Mouse (Mus musculus) midbrain, embryonic 12.5 days (tissue): ENCODE data around the gene Tmem221. TPM values are rescaled to one million over a fixed set of nuclear protein-coding genes. Genes with fewer than 3 reads are reported as not detected.
"Not testable (repeated sequence)": the region's sequence is repeated elsewhere in the genome, so short reads cannot be mapped to it uniquely, and the experiment has no call there.

Experiments
- ATAC-seq: fragments of 200-750 bp; cut with Nextera tagmentation; 2 replicates; pipeline ENCODE4 v1.8.0; 2017; ENCODE audit warnings: low read depth, moderate TSS enrichment, moderate library complexity; ENCODE audit not compliant: low FRiP score
- H3K27ac ChIP-seq: fragments of 300-500 bp; sonication (generic); replicated peaks from 2 replicates; pipeline ENCODE4 v1.5.1; 2016; ENCODE audit warnings: mild to moderate bottlenecking
- H3K27me3 ChIP-seq: fragments of 300-500 bp; sonication (generic); 2 replicates; pipeline ENCODE4 v1.6.1; 2016; ENCODE audit warnings: mild to moderate bottlenecking
- H3K36me3 ChIP-seq: fragments of 300-500 bp; sonication (generic); 2 replicates; pipeline ENCODE4 v1.6.1; 2016
- H3K4me1 ChIP-seq: fragments of 300-500 bp; sonication (generic); 2 replicates; pipeline ENCODE4 v1.6.1; 2016
- H3K4me2 ChIP-seq: fragments of 300-500 bp; sonication (generic); replicated peaks from 2 replicates; pipeline ENCODE4 v1.6.1; 2016; ENCODE audit warnings: mild to moderate bottlenecking, moderate library complexity
- H3K4me3 ChIP-seq: fragments of 300-500 bp; sonication (generic); 2 replicates; pipeline ENCODE4 v1.5.1; 2016; ENCODE audit warnings: mild to moderate bottlenecking
- H3K9ac ChIP-seq: fragments of 300-500 bp; sonication (generic); replicated peaks from 2 replicates; pipeline ENCODE4 v1.6.1; 2016; ENCODE audit warnings: mild to moderate bottlenecking, moderate library complexity
- H3K9me3 ChIP-seq: fragments of 300-500 bp; sonication (generic); 2 replicates; pipeline ENCODE4 v1.6.1; 2016; ENCODE audit warnings: mild to moderate bottlenecking
- WGBS: fragments of 180-500 bp; shearing (Covaris S2); methylation state at CpG from one replicate; pipeline ENCODE4 v1.1.7; 2016; 5-methylcytosine and 5-hydroxymethylcytosine counted together
- polyA plus RNA-seq: library from polyadenylated mRNA; unstranded; fragments of >200 nt; fragmentation: Nextera tagmentation; extraction: Ambion mirVana; gene quantifications from 2 replicates; pipeline ENCODE4 v1.2.1, GENCODE M21; 2016

Gene Tmem221
- polyA plus RNA-seq, 1 experiment from 2014 or later, result 0.14 TPM

DNA sequence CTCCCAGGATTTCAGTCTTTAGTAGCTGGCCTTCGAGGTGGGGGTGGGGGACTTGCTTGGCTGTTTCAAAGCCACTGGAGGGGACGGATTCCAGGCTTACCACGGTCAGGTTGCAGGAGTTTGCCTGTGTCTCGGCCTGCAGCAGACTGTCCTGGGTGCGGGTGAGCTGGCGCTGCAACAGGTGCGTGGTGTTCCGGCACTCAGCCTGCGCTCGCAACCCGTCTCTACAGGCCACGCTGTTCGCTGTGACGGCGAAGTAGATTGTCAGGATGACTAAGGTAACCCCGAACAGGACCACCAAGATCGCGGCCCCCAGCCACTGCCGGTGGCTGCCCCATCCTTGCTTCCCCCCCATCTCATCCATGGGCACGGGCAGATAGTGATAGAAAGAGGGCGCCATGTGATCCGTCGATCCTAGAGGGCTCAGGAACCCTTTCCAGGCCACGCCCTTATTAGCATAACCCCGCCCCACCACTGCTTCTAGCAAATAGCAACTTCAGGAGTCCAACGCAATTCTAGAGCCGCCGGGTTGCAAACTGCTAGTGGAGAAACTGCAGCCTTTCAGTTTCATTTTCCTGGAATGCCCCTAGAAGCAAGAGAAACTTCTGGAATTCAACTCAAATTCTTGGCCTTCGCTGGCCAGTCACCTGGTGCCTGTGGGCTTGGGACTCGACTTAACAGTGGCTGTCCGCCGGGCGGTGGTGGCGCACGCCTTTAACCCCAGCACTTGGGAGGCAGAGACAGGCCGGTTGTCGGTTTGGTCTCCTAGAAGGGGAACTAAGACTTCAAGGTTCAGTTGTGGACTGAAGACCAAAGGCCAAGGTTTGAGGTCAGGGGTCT is 21.4 kb downstream of the Tmem221 start, which contains the start of gene Bst2:
Gene Bst2 (minus strand): TSS at position 429 of the 840 bp plus-strand sequence.
- Histone ChIP-seq H3K4me2 (peak within 1 kb of the TSS; percentile 49), H3K4me1 (peaks cover 10% of the 10 kb centered on the region; the same call in 1 of the 2 replicates), H3K36me3 (no peaks in the 10 kb centered on the region), H3K9me3 (no peaks in the 10 kb centered on the region), H3K9ac (0 out of 2 replicates have a peak within 1 kb of the TSS, but pooled peaks have one; percentile 15), H3K4me3 (peak within 1 kb of the TSS; percentile 33), H3K27me3 (peaks cover 45% of the 10 kb centered on the region), H3K27ac (no peak within 1 kb of the TSS)
- peak; percentile 28; the same call in 1 of the 2 replicates for ATAC-seq
- 4% methylated on average over 36 of the region's 37 CpGs for WGBS

DNA sequence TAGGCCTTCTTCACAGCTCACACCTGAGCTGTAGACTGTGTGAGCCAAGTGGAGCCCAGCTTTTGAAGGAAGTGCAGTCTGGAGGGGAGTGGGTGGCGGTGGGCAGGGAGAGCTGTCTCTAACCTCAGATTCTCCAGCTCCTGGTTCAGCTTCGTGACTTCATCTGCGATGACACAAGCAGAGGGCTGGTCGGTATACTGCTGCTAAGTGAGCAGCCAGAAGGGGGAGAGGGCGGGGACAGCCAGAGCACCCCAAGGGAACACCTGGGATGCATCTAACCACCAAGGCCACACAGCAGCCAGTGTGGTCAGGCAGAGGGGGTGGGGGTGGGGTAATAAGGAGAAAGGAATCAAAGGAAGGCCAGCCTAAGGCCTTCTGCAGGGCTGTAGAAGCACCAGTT is 23.0 kb downstream of the Tmem221 start:
- H3K9me3 ChIP-seq, result no peaks in the 10 kb centered on the region
- H3K36me3 ChIP-seq, result no peaks in the 10 kb centered on the region
- no peak overlapping the region for H3K4me2 ChIP-seq
- no peak for ATAC-seq
- H3K4me3 ChIP-seq, result no peak overlapping the region
- H3K4me1 ChIP-seq, result peaks cover 10% of the 10 kb centered on the region; the same call in 1 of the 2 replicates
- 72% methylated on average over 5 of the region's 5 CpGs for WGBS
- H3K9ac ChIP-seq, result no peak overlapping the region
- no peak overlapping the region for H3K27ac ChIP-seq
- peaks cover 45% of the 10 kb centered on the region for H3K27me3 ChIP-seq

DNA sequence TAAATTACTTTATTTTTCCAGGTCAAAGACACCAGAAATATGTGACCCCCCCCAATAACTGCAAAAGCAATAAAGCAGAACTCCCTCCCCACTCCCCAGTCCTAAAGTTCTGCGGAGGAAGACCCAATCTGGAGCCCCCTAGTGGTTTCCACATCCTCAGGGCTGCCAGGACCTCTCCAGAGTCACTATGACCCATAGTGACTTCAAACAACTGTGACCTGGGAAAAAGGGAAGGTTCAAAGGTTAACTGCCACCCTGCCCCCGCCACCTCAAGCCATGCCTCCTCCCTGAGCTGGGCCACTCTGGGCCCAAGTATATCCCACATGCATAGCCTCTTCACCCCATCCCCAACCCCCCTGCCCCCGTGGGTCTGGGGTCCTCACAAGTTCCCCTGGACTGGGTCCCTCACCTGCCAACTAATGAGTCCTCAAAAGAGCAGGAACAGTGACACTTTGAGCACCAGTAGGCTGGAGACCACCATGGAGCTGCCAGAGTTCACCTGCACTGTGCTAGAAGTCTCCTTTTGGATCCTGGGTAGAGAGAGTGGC is 24.3 kb downstream of the Tmem221 start:
- H3K9me3 ChIP-seq, result no peaks in the 10 kb centered on the region
- peaks cover 40% of the 10 kb centered on the region for H3K27me3 ChIP-seq
- no peak for ATAC-seq
- no peaks in the 10 kb centered on the region for H3K36me3 ChIP-seq
- no peak overlapping the region for H3K4me3 ChIP-seq
- H3K9ac ChIP-seq, result no peak overlapping the region
- H3K4me2 ChIP-seq, result no peak overlapping the region
- H3K4me1 ChIP-seq, result peaks cover 10% of the 10 kb centered on the region; the same call in 1 of the 2 replicates
- no peak overlapping the region for H3K27ac ChIP-seq
- 33% methylated on average over 3 of the region's 3 CpGs for WGBS

DNA sequence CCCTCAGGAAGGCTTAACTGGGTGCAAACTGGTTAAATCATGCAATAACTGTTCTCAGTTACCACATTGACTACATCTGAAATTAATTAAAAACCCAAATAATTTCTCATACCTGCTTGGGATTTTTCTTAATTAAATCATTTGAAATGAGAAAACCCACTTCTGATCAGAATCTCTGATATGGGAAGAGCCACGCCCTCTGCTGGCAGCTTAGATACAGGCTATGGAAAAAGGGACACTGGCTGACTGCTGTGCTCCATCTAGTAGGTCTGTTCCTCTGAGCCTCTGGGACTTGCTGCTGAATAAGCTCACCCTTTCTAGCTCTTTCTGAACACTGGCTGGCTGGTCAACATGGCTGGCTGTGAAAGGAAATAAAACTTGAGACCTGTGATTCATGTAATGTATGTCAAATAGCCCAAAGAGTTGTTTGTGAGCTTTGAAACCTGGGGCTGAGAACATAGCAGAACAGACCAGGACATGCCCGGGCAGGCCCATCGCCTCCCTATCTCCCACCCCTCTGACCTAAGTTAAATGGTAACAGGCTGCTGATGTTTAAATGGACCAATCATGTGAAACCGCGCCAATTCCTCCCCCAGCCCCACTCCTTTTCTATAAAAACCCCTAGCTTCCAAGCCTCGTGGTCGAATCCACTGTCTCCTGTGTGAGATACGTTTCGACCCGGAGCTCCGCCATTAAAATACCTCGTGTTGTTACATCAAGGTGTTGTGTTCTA is 27.8 kb downstream of the Tmem221 start:
- H3K4me1 ChIP-seq, H3K4me3 ChIP-seq, H3K27ac ChIP-seq, H3K36me3 ChIP-seq, H3K4me2 ChIP-seq, H3K9ac ChIP-seq, ATAC-seq, H3K9me3 ChIP-seq: not testable (repeated sequence)
- peaks cover 39% of the 10 kb centered on the region for H3K27me3 ChIP-seq
- 66% methylated on average over 5 of the region's 12 CpGs for WGBS

GRCm38 (mm10) chr8:71528362-71529073 is 30.2 kb downstream of the Tmem221 start:
- H3K4me1 ChIP-seq, result peaks cover 15% of the 10 kb centered on the region
- 88% methylated on average over 11 of the region's 11 CpGs for WGBS
- no peak overlapping the region for H3K4me2 ChIP-seq
- H3K9ac ChIP-seq, result no peak overlapping the region
- no peaks in the 10 kb centered on the region for H3K36me3 ChIP-seq
- H3K27me3 ChIP-seq, result peaks cover 54% of the 10 kb centered on the region
- no peak overlapping the region for H3K4me3 ChIP-seq
- no peak overlapping the region for H3K27ac ChIP-seq
- no peak for ATAC-seq
- H3K9me3 ChIP-seq, result no peaks in the 10 kb centered on the region

DNA sequence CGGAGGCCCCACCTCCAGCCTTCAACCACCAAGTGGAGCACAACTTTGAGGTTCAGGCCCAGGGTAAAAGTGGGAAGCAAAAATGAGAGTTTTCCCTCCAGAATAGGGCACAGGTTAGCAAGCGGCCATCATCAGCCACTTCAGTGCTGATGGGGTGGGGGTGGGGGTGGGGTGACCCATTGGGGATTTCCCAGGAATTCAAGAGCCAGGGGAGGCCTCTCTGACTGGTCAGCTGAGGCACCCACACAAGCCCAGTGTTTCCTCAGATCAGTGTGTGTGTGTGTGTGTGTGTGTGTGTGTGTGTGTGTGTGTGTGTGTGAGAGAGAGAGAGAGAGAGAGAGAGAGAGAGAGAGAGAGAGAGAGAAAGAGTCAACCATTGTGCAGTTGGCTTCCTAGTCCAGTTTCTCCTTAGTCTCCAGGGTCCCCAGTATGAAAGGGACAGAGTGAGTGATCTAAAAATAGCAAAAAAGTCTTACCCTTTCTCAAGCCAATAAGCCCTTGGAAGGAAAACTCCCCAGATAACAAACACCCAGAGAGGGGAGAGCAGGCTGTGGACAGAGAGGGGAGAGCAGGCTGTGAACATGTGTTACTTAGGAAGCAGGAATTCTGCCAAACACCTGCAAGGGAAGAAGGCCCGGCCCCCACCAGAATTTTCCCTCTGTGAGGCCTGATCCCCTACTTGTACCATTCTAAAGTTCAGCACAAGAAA is 31.4 kb downstream of the Tmem221 start:
- 53% methylated on average over 3 of the region's 3 CpGs for WGBS
- no peak for ATAC-seq
- Histone ChIP-seq H3K27me3 (peaks cover 65% of the 10 kb centered on the region), H3K36me3 (no peaks in the 10 kb centered on the region), H3K4me3 (no peak overlapping the region), H3K9ac (no peak overlapping the region), H3K27ac (no peak overlapping the region), H3K9me3 (no peaks in the 10 kb centered on the region), H3K4me2 (no peak overlapping the region), H3K4me1 (peaks cover 15% of the 10 kb centered on the region)

DNA sequence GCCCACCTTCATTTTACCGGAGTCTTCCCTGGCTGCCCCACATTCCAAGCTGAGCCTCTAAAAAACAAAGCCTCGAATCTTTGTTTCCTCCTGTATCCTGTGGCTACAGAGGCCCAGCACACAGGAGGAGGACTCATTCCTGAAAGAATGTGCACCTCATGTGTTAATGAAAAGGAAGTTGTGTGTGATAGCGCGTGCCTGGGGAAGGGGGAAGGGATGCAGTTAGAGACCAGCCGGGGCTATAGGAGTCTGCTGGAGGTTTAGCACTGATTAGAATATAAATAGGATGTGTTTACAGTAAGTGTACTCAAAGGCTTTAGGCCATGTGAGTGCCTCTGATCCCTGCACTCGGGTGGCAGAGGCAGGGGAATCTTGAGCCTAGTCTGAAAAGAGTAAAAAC is 32.4 kb downstream of the Tmem221 start:
- H3K4me1 ChIP-seq, result peaks cover 15% of the 10 kb centered on the region
- H3K4me2 ChIP-seq, result no peak overlapping the region
- peaks cover 68% of the 10 kb centered on the region for H3K27me3 ChIP-seq
- no peak for ATAC-seq
- H3K27ac ChIP-seq, result no peak overlapping the region
- WGBS, result 2% methylated on average over 6 of the region's 6 CpGs
- H3K4me3 ChIP-seq, result no peak overlapping the region
- no peaks in the 10 kb centered on the region for H3K36me3 ChIP-seq
- H3K9ac ChIP-seq, result no peak overlapping the region
- H3K9me3 ChIP-seq, result no peaks in the 10 kb centered on the region

- H3K27me3 ChIP-seq, result peaks cover 72% of the 10 kb centered on the region
- H3K36me3 ChIP-seq, result no peaks in the 10 kb centered on the region
- no peak within 1 kb of the TSS for H3K9ac ChIP-seq
- peaks cover 15% of the 10 kb centered on the region for H3K4me1 ChIP-seq
- whole genome bisulfite sequencing, result 6% methylated on average over 46 of the region's 46 CpGs
- no peaks in the 10 kb centered on the region for H3K9me3 ChIP-seq
- H3K4me3 ChIP-seq, result 0 out of 2 replicates have a peak within 1 kb of the TSS, but pooled peaks have one; percentile 3
- peak within 1 kb of the TSS; percentile 25; the same call in 1 of the 2 replicates for H3K4me2 ChIP-seq
- no peak for ATAC-seq
- no peak within 1 kb of the TSS for H3K27ac ChIP-seq
These were observed 33.2 kb downstream of the Tmem221 start, which contains the start of gene Ccdc194 for GRCm38 (mm10) chr8:71525226-71526050. Gene Ccdc194, minus strand, starts transcription at chr8:71525711.

DNA sequence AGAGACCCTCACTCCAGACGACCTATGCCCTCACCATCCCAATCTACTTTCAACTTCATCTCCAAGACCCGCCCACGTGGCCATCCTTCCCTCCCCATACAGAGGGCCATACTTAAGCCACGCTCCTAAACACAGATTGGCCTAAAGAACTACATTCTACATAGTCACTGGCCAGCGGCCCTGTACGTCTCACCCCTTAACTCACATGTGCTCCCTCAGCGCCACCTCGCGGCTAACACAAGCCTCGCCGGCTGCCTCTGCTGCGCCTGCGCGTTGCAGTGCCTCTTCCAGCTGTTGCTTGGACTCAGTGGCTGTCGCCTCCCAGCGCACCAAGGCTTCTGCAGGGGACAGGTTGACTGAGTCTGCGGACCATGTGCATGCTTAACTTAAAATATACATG is 37.0 kb downstream of the Tmem221 start:
- Histone ChIP-seq H3K36me3 (no peaks in the 10 kb centered on the region), H3K4me1 (peaks cover 16% of the 10 kb centered on the region), H3K27ac (no peak overlapping the region), H3K9me3 (no peaks in the 10 kb centered on the region), H3K4me3 (no peak overlapping the region), H3K4me2 (no peak overlapping the region), H3K27me3 (peaks cover 52% of the 10 kb centered on the region), H3K9ac (no peak overlapping the region)
- ATAC-seq, result peak; percentile 88
- WGBS, result 3% methylated on average over 17 of the region's 17 CpGs

DNA sequence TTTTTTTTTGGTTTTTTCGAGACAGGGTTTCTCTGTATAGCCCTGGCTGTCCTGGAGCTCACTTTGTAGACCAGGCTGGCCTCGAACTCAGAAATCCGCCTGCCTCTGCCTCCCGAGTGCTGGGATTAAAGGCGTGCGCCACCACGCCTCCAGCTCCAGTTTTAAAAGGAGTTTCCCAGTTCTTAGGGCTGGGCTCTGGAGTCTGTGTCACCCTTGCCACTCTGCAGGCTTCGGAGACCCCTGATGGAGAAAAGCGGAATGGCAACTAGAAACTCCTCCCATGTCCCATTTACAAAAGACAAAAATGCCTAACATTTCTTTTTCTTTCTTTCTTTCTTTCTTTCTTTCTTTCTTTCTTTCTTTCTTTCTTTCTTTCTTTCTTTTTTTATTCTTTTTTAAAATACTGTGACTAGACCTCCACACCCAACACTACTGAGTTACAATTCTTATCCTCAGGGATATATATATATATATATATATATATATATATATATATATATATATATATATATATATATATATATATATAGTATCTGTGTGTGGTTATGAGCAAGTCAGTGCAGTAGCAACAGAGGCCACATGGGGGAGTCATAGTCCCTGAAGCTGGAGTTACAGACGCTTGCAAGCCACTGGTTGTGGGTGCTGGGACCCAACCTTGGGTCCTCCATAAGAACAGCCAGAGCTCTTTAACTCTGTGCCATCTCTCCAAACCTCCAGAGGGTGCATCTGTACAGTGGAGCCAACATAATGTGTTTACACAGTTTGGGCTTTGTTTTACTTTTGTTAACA is 39.4 kb downstream of the Tmem221 start:
- peaks cover 28% of the 10 kb centered on the region for H3K27me3 ChIP-seq
- H3K4me3 ChIP-seq, H3K9me3 ChIP-seq, H3K36me3 ChIP-seq, H3K9ac ChIP-seq, H3K4me2 ChIP-seq, ATAC-seq, H3K27ac ChIP-seq, H3K4me1 ChIP-seq: not testable (repeated sequence)
- WGBS, result 42% methylated on average over 9 of the region's 10 CpGs
